Mouse (Mus musculus) lung, adult 2 months (tissue): ENCODE measurements around the gene Fam136a. TPM values are rescaled to one million over a fixed set of nuclear protein-coding genes. Genes with fewer than 3 reads are reported as not detected.

Experiments used
- DNase-seq: peaks from one replicate; pipeline ENCODE4 v3.0.0; 2022
- H3K4me1 ChIP-seq: fragments of 200-500 bp; 2 replicates; pipeline ENCODE4 v1.6.1; 2011; ENCODE audit warnings: low read length; ENCODE audit not compliant: control insufficient read depth, insufficient read depth
- H3K4me3 ChIP-seq: fragments of 200-500 bp; replicated peaks from 2 replicates; pipeline ENCODE3; 2011; ENCODE audit warnings: low read depth, mild to moderate bottlenecking, control low read depth, low read length; ENCODE audit errors: extremely low read depth
- CTCF ChIP-seq: fragments of 200-500 bp; IDR thresholded peaks from 2 replicates; pipeline ENCODE4 v1.5.1; 2011; ENCODE audit warnings: mild to moderate bottlenecking, low read length, control low read depth; ENCODE audit not compliant: insufficient read depth
- POLR2A ChIP-seq: fragments of 200-500 bp; IDR thresholded peaks from 2 replicates; pipeline ENCODE4 v1.6.1; 2011; ENCODE audit warnings: low read depth, mild to moderate bottlenecking, control low read depth, low read length, borderline replicate concordance; ENCODE audit errors: extremely low read depth
- WGBS: fragments of 180-500 bp; shearing (Covaris S2); methylation state at CpG from one replicate; pipeline ENCODE4 v1.1.7; 2018; 5-methylcytosine and 5-hydroxymethylcytosine counted together
- polyA plus RNA-seq: library from polyadenylated mRNA; depleted of rRNA; stranded (reverse); fragments of >200 nt; gene quantifications from 2 replicates; pipeline ENCODE4 v1.2.3, GENCODE M21; 2012; rRNA removed

Fam136a gene
- 8.3 and 8.5 TPM in 2 replicates for polyA plus RNA-seq

DNA sequence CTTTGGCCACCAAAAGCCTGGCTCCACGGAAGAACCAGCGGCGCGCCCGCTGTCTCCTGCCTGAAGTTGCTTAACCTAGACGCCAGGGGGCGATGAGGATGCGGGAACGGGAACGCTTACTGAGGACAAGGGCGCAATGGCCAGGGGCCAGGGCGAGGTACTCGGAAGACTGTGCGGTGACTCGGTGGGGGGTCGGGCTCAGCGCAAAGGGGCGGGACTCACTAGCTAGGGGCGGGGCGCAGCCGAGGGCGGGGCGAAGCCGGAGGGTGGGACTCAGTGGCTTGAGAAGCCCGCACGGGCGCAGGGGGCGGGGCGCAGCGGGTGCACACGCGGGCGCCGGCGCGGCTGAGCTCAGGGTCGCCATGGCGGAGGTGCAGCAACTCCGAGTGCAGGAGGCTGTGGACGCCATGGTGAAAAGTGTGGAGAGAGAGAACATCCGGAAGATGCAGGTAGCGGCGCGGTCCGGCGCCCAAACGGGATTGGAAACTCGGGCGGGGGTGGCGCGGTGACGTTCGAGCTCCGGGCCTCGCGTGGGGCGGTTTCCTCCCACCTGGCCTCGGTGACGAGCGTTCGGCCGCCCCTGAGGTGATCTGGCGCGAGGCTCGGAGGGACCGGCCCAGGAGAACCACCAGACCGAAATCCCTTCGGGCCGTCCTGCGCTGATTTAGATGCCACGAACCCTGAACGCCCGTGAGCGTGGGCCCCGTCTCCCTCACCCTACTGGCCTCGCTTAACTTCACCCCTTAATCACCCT, at the start of gene Fam136a:
TSS of gene Fam136a (plus strand) at position 276 of the 754 bp plus-strand sequence.
- Histone ChIP-seq H3K4me1 (0 out of 2 replicates have a peak, but pooled peaks cover 3% of the 10 kb centered on the region), H3K4me3 (peak within 1 kb of the TSS; percentile 66)
- TF ChIP-seq POLR2A (peak; percentile 62; the same call in 1 of the 2 replicates), CTCF (peak; percentile 83)
- DNase-seq, result peak; percentile 91
- under 1% methylated on average over 76 of the region's 76 CpGs for WGBS

DNA sequence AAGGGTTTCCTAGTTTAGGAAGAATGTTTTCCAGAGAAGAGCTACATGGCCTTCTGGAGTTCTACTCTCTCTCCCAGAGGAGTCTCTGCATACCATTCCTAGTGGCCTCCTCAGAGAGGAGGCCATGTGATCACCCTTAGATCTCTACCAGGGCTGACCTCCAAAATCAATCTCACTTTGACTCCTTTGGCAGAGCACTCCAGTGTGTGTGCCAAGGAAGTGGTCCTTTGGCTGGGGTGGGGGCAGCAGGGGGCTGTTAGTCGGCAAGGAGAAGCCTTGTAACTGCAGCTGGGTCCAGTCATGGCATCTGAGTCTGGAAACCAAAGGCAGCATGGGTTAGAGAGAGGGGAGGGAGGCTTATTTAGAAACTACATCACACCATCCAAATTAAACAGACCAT, 48.4 kb upstream of the Fam136a start:
- no peaks in the 10 kb centered on the region for H3K4me1 ChIP-seq
- no peak for TF ChIP-seq CTCF
- TF ChIP-seq POLR2A, result no peak
- no peak for DNase-seq
- WGBS, result 52% methylated on average over 1 of the region's 1 CpGs
- H3K4me3 ChIP-seq, result no peak overlapping the region

DNA sequence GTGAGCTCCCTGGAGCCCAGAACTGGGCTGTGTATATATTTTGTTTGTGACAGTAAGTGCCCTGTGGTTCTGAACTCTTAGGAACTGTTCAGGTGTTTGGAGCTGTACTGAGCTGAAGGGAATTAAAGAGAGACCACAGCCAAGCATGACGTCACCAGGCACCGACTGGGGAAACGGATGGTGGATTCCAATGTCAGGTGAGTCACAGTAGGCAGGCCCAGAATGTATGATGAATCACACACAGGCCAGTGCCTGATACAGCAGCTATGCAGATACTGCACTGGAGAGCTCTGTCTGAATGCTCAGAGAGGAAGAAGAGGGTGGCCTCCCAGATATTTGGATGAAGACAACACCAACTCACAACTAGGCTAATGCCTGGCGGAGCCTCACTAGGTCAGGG, 46.6 kb upstream of the Fam136a start:
- no peak for DNase-seq
- 51% methylated on average over 4 of the region's 4 CpGs for WGBS
- TF ChIP-seq CTCF (no peak), POLR2A (no peak)
- Histone ChIP-seq H3K4me1 (no peaks in the 10 kb centered on the region), H3K4me3 (no peak overlapping the region)

DNA sequence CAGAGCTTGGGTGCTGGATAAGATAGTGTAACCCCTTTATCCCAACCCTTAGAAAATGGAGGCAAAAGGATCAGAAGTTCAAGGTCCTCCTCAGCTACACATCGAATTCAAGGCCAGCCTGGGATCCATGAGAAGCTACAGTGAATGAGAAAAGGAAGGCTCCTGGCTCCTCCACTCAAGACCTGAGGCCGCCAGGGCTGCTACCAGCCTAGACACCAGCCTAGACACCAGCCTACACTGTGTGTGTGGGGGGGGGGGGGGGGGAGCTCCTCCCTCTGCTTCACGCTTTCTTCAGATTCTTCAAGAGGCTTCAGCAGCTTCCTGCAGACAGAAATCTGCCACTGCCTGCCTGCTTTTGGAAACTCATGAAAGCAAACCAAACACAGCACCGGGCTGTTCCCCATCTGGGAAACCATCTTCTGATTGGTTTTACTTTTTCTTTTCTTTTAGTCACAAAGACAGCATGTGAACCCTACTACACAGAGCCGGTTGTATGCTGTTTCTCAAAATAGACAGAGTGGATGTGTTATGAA, 43.3 kb upstream of the Fam136a start:
- TF ChIP-seq POLR2A, result no peak
- no peak for TF ChIP-seq CTCF
- H3K4me1 ChIP-seq, result no peaks in the 10 kb centered on the region
- 80% methylated on average over 5 of the region's 5 CpGs for WGBS
- no peak overlapping the region for H3K4me3 ChIP-seq
- no peak for DNase-seq

DNA sequence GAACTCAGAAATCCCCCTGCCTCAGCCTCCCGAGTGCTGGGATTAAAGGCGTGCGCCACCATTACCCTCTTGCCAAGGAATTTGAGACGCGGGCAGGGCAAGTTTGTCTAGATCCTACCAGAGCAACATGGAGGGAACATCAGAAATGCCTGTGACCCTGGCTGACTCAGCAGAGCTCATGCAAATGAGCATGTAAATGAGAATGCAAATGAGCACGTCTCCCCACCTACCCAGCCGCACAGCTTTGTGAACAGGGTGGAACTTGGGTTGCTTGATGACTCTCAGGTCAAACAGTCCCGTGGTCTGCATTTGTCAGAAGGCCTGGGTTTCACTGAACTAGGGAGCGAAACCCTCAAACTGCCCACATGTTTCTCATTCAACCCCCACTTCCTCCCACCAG, 42.5 kb upstream of the Fam136a start:
- no peak for DNase-seq
- WGBS, result 90% methylated on average over 9 of the region's 9 CpGs
- H3K4me1 ChIP-seq, result no peaks in the 10 kb centered on the region
- H3K4me3 ChIP-seq, result no peak overlapping the region
- TF ChIP-seq CTCF (no peak), POLR2A (no peak)

DNA sequence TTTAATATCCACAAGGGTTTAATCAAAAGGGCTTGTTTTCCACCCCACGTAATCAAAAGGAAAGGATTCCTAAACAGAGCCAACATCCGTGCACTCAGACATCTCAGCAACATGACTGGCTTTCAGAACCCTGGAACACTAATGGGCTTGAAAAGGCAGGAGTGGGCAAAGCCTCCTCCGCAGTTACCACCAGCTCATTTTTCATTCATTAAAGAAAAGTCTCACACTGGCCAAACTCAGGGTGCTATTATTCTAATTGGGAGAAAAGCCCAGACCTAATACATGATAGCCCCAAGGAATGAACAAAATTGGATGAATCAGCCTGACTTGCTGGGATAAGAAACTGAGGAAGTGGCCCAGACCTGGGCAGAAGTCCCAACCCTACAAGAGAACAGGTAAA, 41.0 kb upstream of the Fam136a start:
- TF ChIP-seq POLR2A, result no peak
- TF ChIP-seq CTCF, result no peak
- no peak overlapping the region for H3K4me3 ChIP-seq
- WGBS, result 82% methylated on average over 3 of the region's 3 CpGs
- no peaks in the 10 kb centered on the region for H3K4me1 ChIP-seq
- no peak for DNase-seq

DNA sequence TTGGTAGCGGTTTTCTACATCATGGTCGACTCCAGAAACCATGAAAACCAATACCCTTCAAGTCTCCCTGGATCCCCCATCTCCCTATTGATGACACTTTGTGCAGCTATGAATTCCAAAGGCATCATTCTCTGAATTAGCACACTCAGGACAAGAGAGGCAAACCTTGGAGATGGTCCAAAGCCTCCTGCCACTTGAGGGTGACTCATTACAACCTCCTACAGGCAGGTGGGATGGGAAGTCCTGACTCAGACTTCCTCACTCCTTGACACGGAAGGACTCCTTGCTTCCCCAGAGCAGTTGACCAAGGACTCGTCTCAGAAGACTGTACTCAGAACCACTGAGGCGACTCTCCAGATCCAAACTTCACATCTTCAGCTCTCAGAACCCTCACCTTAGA, 39.8 kb upstream of the Fam136a start:
- Histone ChIP-seq H3K4me1 (no peaks in the 10 kb centered on the region), H3K4me3 (no peak overlapping the region)
- 65% methylated on average over 5 of the region's 5 CpGs for whole genome bisulfite sequencing
- no peak for TF ChIP-seq POLR2A
- TF ChIP-seq CTCF, result no peak
- DNase-seq, result no peak

DNA sequence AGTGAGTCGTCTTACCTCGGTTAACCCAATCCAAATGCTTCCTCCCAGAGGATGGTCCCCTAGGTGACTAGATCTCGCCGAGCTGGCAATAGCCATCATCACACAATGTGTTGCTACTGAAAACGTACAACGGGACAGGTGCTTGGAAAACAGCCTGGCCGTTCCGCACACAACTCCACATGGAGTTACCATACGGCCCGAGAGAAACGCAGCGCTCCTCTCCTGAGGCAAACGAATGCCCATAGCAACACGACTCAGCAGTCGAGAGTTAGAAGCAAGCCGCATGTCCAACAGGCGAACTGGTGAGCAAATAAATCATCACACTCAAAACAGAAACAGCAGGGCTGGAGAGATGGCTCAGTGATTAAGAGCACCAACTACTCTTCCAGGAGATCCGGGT, 38.6 kb upstream of the Fam136a start:
- TF ChIP-seq CTCF (no peak), POLR2A (no peak)
- Histone ChIP-seq H3K4me1 (no peaks in the 10 kb centered on the region), H3K4me3 (no peak overlapping the region)
- no peak for DNase-seq
- 89% methylated on average over 18 of the region's 18 CpGs for WGBS

DNA sequence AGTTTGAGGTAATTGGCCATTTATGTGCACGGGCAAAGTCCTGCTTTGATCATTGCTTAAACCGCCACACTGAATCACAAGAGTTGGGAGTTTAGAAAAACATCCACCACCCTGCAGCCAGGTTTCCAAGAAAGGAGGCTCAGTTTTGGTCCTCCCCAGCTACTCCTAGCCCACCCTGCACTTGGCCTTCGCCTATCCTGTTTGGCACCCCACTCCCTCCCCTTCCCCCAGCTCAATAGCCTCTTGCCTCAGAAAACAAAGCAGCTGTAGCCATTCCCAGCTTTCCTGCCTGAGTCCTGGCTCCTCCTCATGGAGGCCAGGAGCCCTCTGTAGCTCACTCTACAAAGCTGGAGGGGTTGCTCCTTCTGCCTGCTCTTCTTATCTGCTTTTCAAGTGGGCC, 37.1 kb upstream of the Fam136a start:
- TF ChIP-seq CTCF, result no peak
- TF ChIP-seq POLR2A, result no peak
- Histone ChIP-seq H3K4me1 (no peaks in the 10 kb centered on the region), H3K4me3 (no peak overlapping the region)
- no peak for DNase-seq
- 71% methylated on average over 3 of the region's 3 CpGs for WGBS

DNA sequence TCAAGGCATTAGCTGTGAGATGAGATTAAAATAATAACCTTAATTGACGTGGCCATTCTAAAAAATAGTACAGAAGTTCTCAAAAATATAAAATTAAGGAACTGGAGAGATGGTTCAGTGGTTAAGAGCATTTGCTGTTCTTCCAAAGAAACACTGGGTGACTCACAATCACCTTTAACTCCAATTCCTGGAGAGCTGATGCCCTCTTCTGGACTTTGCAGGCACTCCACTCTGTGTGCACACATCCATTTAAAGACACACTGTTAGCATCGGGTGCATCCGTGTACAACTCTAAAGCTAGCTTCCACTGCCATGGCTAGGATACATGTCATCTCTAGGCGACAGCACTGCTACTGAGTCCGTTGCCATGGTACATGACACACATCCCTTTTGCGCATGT, 35.5 kb upstream of the Fam136a start:
- 92% methylated on average over 6 of the region's 6 CpGs for WGBS
- no peak overlapping the region for H3K4me3 ChIP-seq
- no peak for DNase-seq
- TF ChIP-seq POLR2A, result no peak
- no peak for TF ChIP-seq CTCF
- H3K4me1 ChIP-seq, result no peaks in the 10 kb centered on the region

DNA sequence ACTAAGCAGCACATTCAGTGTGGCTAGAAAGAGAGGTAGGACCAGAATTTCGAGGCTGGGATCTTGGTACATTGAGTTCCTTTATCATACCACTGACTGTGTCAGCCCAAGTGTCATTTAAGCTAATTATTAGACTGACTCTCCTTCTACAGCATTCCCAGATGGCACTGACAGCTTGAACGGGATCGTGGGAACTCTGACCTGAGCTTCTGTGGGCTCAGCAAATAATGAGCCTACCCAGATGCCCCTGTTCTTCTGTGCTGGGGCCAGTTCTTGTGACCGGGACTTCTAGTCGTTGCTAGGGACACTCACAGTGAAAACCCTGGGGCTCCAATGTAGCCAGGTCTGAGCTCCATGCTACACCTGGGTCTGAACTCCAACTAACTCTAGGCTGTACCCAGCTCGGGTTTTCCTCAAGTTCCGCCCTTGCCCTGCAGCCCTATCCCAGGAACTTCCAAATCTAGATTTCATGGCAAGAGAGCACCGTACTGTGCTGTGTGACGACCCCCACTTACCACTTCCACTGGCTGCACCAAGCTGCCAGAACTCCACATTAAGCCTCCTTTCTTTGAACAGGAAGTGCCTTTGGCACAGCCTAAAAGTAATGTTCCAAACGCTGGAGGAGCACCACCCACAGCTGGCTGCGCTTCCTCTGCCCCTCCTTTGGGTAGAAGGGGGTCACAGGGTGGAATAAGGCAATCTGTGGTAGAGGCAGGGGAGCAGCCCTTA, 30.2 kb upstream of the Fam136a start:
- no peak for DNase-seq
- WGBS, result 54% methylated on average over 11 of the region's 11 CpGs
- Histone ChIP-seq H3K4me1 (no peaks in the 10 kb centered on the region), H3K4me3 (no peak overlapping the region)
- TF ChIP-seq CTCF (no peak), POLR2A (no peak)
